ENCODE assay signal across 12 mouse cellular contexts in genomic region chr1:172052766-172053279, GRCm38 (mm10). TPM values are rescaled to one million over a fixed set of nuclear protein-coding genes. Genes with fewer than 3 reads are reported as not detected.
DNase-seq lines count a peak whose midpoint lies in the region; ATAC-seq lines count a peak whose summit lies in the region.
"Had no signal": no experiment of that assay in that cellular context is flagged by ENCODE, and none has a peak within 500 bp of the region (broad histone marks: within the 10 kb centered on the region; RNA-seq: fewer than 3 reads in every experiment).

No protein-coding gene starts in this region.

- no peak for ATAC-seq in heart, embryonic 12.5 days (ENCODE audit: insufficient number of reproducible peaks, low FRiP score)
- no peak for ATAC-seq in forebrain, embryonic 16.5 days
- no peak for ATAC-seq in midbrain, embryonic 11.5 days (ENCODE audit: low FRiP score)
- ATAC-seq in megakaryocyte-erythroid progenitor cell, adult 5-6 weeks (replicated peaks; ENCODE audit: low FRiP score, low TSS enrichment, poor library complexity, severe bottlenecking): no peak
- ATAC-seq in erythroblast, adult 5-6 weeks (replicated peaks; ENCODE audit: low FRiP score, poor library complexity, severe bottlenecking): no peak
- ATAC-seq: activated CD4-positive, CD25-positive, alpha-beta regulatory T cell, adult 4 months had no signal

- H3K36me3 ChIP-seq in heart, embryonic 12.5 days: no peaks in the 10 kb centered on the region
- H3K36me3 ChIP-seq in forebrain, embryonic 16.5 days (ENCODE audit: control insufficient read depth, insufficient read depth): no peaks in the 10 kb centered on the region
- no peaks in the 10 kb centered on the region for H3K36me3 ChIP-seq in midbrain, embryonic 11.5 days (ENCODE audit: control insufficient read depth, insufficient read depth, low read length)
- H3K36me3 ChIP-seq: liver, embryonic 13.5 days had no signal

- DNase-seq in heart, postnatal 10 days: no peak
- peak; percentile 57 for DNase-seq in ES-CJ7 (ENCODE audit: low read depth, low spot score)
- peak; percentile 87 for DNase-seq in midbrain, embryonic 11.5 days (ENCODE audit: low spot score, missing footprints)
- no peak for DNase-seq in thymus, postnatal 4 days
- DNase-seq: gastrocnemius, postnatal 10 days; liver, embryonic 13.5 days; right cerebral cortex, adult 18-20 months had no signal

- WGBS in heart, embryonic 12.5 days: 8% methylated on average over 10 of the region's 10 CpGs
- 13% methylated on average over 10 of the region's 10 CpGs for WGBS in forebrain, embryonic 16.5 days
- WGBS in midbrain, embryonic 11.5 days: 8% methylated on average over 10 of the region's 10 CpGs

- H3K4me3 ChIP-seq in heart, embryonic 12.5 days: peak overlapping the region; percentile 49; the same call in 1 of the 2 replicates
- H3K4me3 ChIP-seq in forebrain, embryonic 16.5 days (replicated peaks; ENCODE audit: low read length): no peak overlapping the region
- peak overlapping the region; percentile 39; the same call in 1 of the 2 replicates for H3K4me3 ChIP-seq in midbrain, embryonic 11.5 days (ENCODE audit: low read depth, low read length)

- intact Hi-C loops in heart, postnatal 10 days (cut with DNase I): no loop called here

- H3K27ac ChIP-seq in heart, embryonic 12.5 days (ENCODE audit: poor library complexity, severe bottlenecking): no peak overlapping the region
- no peak overlapping the region for H3K27ac ChIP-seq in forebrain, embryonic 16.5 days (ENCODE audit: low read length)
- no peak overlapping the region for H3K27ac ChIP-seq in midbrain, embryonic 11.5 days (ENCODE audit: low read depth, low read length)
- H3K27ac ChIP-seq: liver, embryonic 13.5 days had no signal

- H3K27me3 ChIP-seq in heart, embryonic 12.5 days (replicated peaks): peaks cover 66% of the 10 kb centered on the region
- no peaks in the 10 kb centered on the region for H3K27me3 ChIP-seq in forebrain, embryonic 16.5 days (replicated peaks; ENCODE audit: control insufficient read depth, insufficient read depth, low read length)
- H3K27me3 ChIP-seq in midbrain, embryonic 11.5 days (ENCODE audit: control insufficient read depth, insufficient read depth, low read length): peaks cover 13% of the 10 kb centered on the region

- H3K4me1 ChIP-seq in heart, embryonic 12.5 days (replicated peaks): peaks cover 24% of the 10 kb centered on the region
- H3K4me1 ChIP-seq in forebrain, embryonic 16.5 days (replicated peaks; ENCODE audit: control insufficient read depth, insufficient read depth, low read length): peaks cover 37% of the 10 kb centered on the region
- peaks cover 34% of the 10 kb centered on the region for H3K4me1 ChIP-seq in midbrain, embryonic 11.5 days (ENCODE audit: control insufficient read depth, insufficient read depth, low read length)

- 0 out of 2 replicates have a peak overlapping the region, but pooled peaks have one; percentile 70 for H3K9ac ChIP-seq in heart, embryonic 12.5 days
- H3K9ac ChIP-seq in forebrain, embryonic 16.5 days (replicated peaks; ENCODE audit: low read depth, low read length): no peak overlapping the region; the same call in 1 of the 2 replicates
- peak overlapping the region; percentile 44; the same call in 1 of the 2 replicates for H3K9ac ChIP-seq in midbrain, embryonic 11.5 days (ENCODE audit: low read length)
- H3K9ac ChIP-seq: liver, embryonic 13.5 days had no signal

- H3K4me2 ChIP-seq in heart, embryonic 12.5 days: peak overlapping the region; percentile 84
- peak overlapping the region; percentile 17; the same call in 1 of the 2 replicates for H3K4me2 ChIP-seq in forebrain, embryonic 16.5 days (ENCODE audit: low read length)
- peak overlapping the region; percentile 65 for H3K4me2 ChIP-seq in midbrain, embryonic 11.5 days

- no peaks in the 10 kb centered on the region for H3K9me3 ChIP-seq in heart, embryonic 12.5 days (replicated peaks)
- no peaks in the 10 kb centered on the region for H3K9me3 ChIP-seq in forebrain, embryonic 16.5 days (ENCODE audit: control insufficient read depth, low read length)
- no peaks in the 10 kb centered on the region for H3K9me3 ChIP-seq in midbrain, embryonic 11.5 days (ENCODE audit: control insufficient read depth, low read length)
- H3K9me3 ChIP-seq: liver, embryonic 13.5 days had no signal

RNA-seq across cellular contexts. Expression of gene Nhlh1, which starts 4.5 kb away (rescaled TPM):
- polyA plus RNA-seq in heart, embryonic 12.5 days (2016; fragmentation: Nextera tagmentation; extraction: Ambion mirVana): not detected in 2 replicates
- total RNA-seq in heart, postnatal 10 days (2021): not detected
- polyA plus RNA-seq in forebrain, embryonic 16.5 days (2015; fragmentation: Nextera tagmentation; extraction: Ambion mirVana): 2.0 TPM in 2 replicates
- 10.7 and 11.0 TPM in 2 replicates for polyA plus RNA-seq in midbrain, embryonic 11.5 days (2014; fragmentation: Nextera tagmentation; extraction: Ambion mirVana)
- not detected in 2 replicates for total RNA-seq in megakaryocyte-erythroid progenitor cell, adult 5-6 weeks (2014; fragmentation: Nextera tagmentation)
- not detected in 2 replicates for total RNA-seq in megakaryocyte-erythroid progenitor cell, adult 5-6 weeks (2017)
- total RNA-seq in erythroblast, adult 5-6 weeks (2015; ENCODE audit: low replicate concordance): not detected in 2 replicates
- total RNA-seq in erythroblast, adult 5-6 weeks (2017; ENCODE audit: low replicate concordance): not detected in 2 replicates
- total RNA-seq: gastrocnemius, postnatal 10 days had no signal
- polyA plus RNA-seq: activated CD4-positive, CD25-positive, alpha-beta regulatory T cell, adult 4 months; liver, embryonic 13.5 days had no signal

RNA-seq across cellular contexts. Expression of gene Vangl2, which starts 24.6 kb away (rescaled TPM):
- polyA plus RNA-seq in heart, embryonic 12.5 days (2016; fragmentation: Nextera tagmentation; extraction: Ambion mirVana): 13.5 and 14.4 TPM in 2 replicates
- 1 to 10 TPM; 7.5 to 7.6 TPM for total RNA-seq in heart, postnatal 10 days (2021)
- polyA plus RNA-seq in forebrain, embryonic 16.5 days (2015; fragmentation: Nextera tagmentation; extraction: Ambion mirVana): 40.5 and 42.7 TPM in 2 replicates
- polyA plus RNA-seq in midbrain, embryonic 11.5 days (2014; fragmentation: Nextera tagmentation; extraction: Ambion mirVana): 49.3 and 52.9 TPM in 2 replicates
- 1.6 and 1.9 TPM in 2 replicates for total RNA-seq in megakaryocyte-erythroid progenitor cell, adult 5-6 weeks (2014; fragmentation: Nextera tagmentation)
- 0.42 and 2.6 TPM in 2 replicates for total RNA-seq in megakaryocyte-erythroid progenitor cell, adult 5-6 weeks (2017)
- total RNA-seq in erythroblast, adult 5-6 weeks (2015; ENCODE audit: low replicate concordance): 1.3 TPM in 1 of 2 replicates, not detected in the other
- total RNA-seq in erythroblast, adult 5-6 weeks (2017; ENCODE audit: low replicate concordance): 0.42 and 3.4 TPM in 2 replicates

RNA-seq across cellular contexts. Expression of gene Copa, which starts 29.5 kb away (rescaled TPM):
- polyA plus RNA-seq in heart, embryonic 12.5 days (2016; fragmentation: Nextera tagmentation; extraction: Ambion mirVana): 214 and 219 TPM in 2 replicates
- 100 to 1,000 TPM; 136 to 150 TPM for total RNA-seq in heart, postnatal 10 days (2021)
- polyA plus RNA-seq in forebrain, embryonic 16.5 days (2015; fragmentation: Nextera tagmentation; extraction: Ambion mirVana): 235 and 242 TPM in 2 replicates
- 178 and 194 TPM in 2 replicates for polyA plus RNA-seq in midbrain, embryonic 11.5 days (2014; fragmentation: Nextera tagmentation; extraction: Ambion mirVana)
- total RNA-seq in megakaryocyte-erythroid progenitor cell, adult 5-6 weeks (2014; fragmentation: Nextera tagmentation): 107 and 133 TPM in 2 replicates
- 107 and 114 TPM in 2 replicates for total RNA-seq in megakaryocyte-erythroid progenitor cell, adult 5-6 weeks (2017)
- total RNA-seq in erythroblast, adult 5-6 weeks (2015; ENCODE audit: low replicate concordance): 35.1 and 67.1 TPM in 2 replicates
- 41.1 and 43.5 TPM in 2 replicates for total RNA-seq in erythroblast, adult 5-6 weeks (2017; ENCODE audit: low replicate concordance)

RNA-seq across cellular contexts. Expression of gene Ncstn, which starts 29.8 kb away (rescaled TPM):
- polyA plus RNA-seq in heart, embryonic 12.5 days (2016; fragmentation: Nextera tagmentation; extraction: Ambion mirVana): 132 TPM in 2 replicates
- total RNA-seq in heart, postnatal 10 days (2021): 10 to 100 TPM; 68.0 to 68.9 TPM
- polyA plus RNA-seq in forebrain, embryonic 16.5 days (2015; fragmentation: Nextera tagmentation; extraction: Ambion mirVana): 108 and 112 TPM in 2 replicates
- 107 and 108 TPM in 2 replicates for polyA plus RNA-seq in midbrain, embryonic 11.5 days (2014; fragmentation: Nextera tagmentation; extraction: Ambion mirVana)
- 42.0 and 57.3 TPM in 2 replicates for total RNA-seq in megakaryocyte-erythroid progenitor cell, adult 5-6 weeks (2014; fragmentation: Nextera tagmentation)
- 19.7 and 24.6 TPM in 2 replicates for total RNA-seq in megakaryocyte-erythroid progenitor cell, adult 5-6 weeks (2017)
- 19.0 and 28.8 TPM in 2 replicates for total RNA-seq in erythroblast, adult 5-6 weeks (2015; ENCODE audit: low replicate concordance)
- total RNA-seq in erythroblast, adult 5-6 weeks (2017; ENCODE audit: low replicate concordance): 16.7 and 20.1 TPM in 2 replicates

Comparison
In these comparisons a context has a peak if more than half of its experiments do, and no peak if none do; other contexts are left out.
1. H3K4me2 ChIP-seq: peak in every context shown above with its lines; median percentile 84 in heart, embryonic 12.5 days; 65 in midbrain, embryonic 11.5 days; 17 in forebrain, embryonic 16.5 days.
2. DNase-seq: peak in ES-CJ7 (single experiment) and midbrain, embryonic 11.5 days (single experiment); none in heart, postnatal 10 days (0 of 2) and thymus, postnatal 4 days (single experiment).